Mouse (Mus musculus) liver, embryonic 15.5 days (tissue): ENCODE data around the gene Rspo1. TPM values are rescaled to one million over a fixed set of nuclear protein-coding genes. Genes with fewer than 3 reads are reported as not detected.
"Not testable (repeated sequence)": the region's sequence is repeated elsewhere in the genome, so short reads cannot be mapped to it uniquely, and the experiment has no call there.

Source experiments
- ATAC-seq: fragments of 200-750 bp; cut with Nextera tagmentation; 2 replicates; pipeline ENCODE4 v1.8.0; 2017; ENCODE audit warnings: moderate number of reproducible peaks, mild to moderate bottlenecking, moderate library complexity; ENCODE audit not compliant: insufficient read depth
- H3K27ac ChIP-seq: fragments of 300-500 bp; sonication (generic); replicated peaks from 2 replicates; pipeline ENCODE4 v1.5.1; 2015; ENCODE audit warnings: mild to moderate bottlenecking, inconsistent platforms
- H3K27me3 ChIP-seq: fragments of 300-500 bp; sonication (generic); 2 replicates; pipeline ENCODE4 v1.6.1; 2015; ENCODE audit warnings: mild to moderate bottlenecking, inconsistent platforms
- H3K36me3 ChIP-seq: fragments of 300-500 bp; sonication (generic); replicated peaks from 2 replicates; pipeline ENCODE4 v1.6.1; 2015; ENCODE audit warnings: moderate library complexity, mild to moderate bottlenecking, inconsistent platforms
- H3K4me1 ChIP-seq: fragments of 300-500 bp; sonication (generic); replicated peaks from 2 replicates; pipeline ENCODE4 v1.6.1; 2015; ENCODE audit warnings: inconsistent platforms
- H3K4me2 ChIP-seq: fragments of 300-500 bp; sonication (generic); 2 replicates; pipeline ENCODE4 v1.6.1; 2015; ENCODE audit warnings: moderate library complexity, mild to moderate bottlenecking, inconsistent platforms
- H3K4me3 ChIP-seq: fragments of 300-500 bp; sonication (generic); replicated peaks from 2 replicates; pipeline ENCODE4 v1.5.1; 2015; ENCODE audit warnings: mild to moderate bottlenecking, inconsistent platforms
- H3K9ac ChIP-seq: fragments of 300-500 bp; sonication (generic); 2 replicates; pipeline ENCODE4 v1.6.1; 2015; ENCODE audit warnings: moderate library complexity, mild to moderate bottlenecking, inconsistent platforms
- H3K9me3 ChIP-seq: fragments of 300-500 bp; sonication (generic); replicated peaks from 2 replicates; pipeline ENCODE4 v1.6.1; 2016; ENCODE audit warnings: inconsistent platforms
- WGBS: fragments of 180-500 bp; shearing (Covaris S2); methylation state at CpG from one replicate; pipeline ENCODE4 v1.1.7; 2015; ENCODE audit warnings: mixed read lengths; ENCODE audit not compliant: insufficient replicate concordance; 5-methylcytosine and 5-hydroxymethylcytosine counted together
- polyA plus RNA-seq: library from polyadenylated mRNA; unstranded; fragments of >200 nt; fragmentation: Nextera tagmentation; extraction: Ambion mirVana; gene quantifications from 2 replicates; pipeline ENCODE4 v1.2.1, GENCODE M21; 2015

Gene Rspo1
- 0.44 and 0.67 TPM in 2 replicates for polyA plus RNA-seq

DNA sequence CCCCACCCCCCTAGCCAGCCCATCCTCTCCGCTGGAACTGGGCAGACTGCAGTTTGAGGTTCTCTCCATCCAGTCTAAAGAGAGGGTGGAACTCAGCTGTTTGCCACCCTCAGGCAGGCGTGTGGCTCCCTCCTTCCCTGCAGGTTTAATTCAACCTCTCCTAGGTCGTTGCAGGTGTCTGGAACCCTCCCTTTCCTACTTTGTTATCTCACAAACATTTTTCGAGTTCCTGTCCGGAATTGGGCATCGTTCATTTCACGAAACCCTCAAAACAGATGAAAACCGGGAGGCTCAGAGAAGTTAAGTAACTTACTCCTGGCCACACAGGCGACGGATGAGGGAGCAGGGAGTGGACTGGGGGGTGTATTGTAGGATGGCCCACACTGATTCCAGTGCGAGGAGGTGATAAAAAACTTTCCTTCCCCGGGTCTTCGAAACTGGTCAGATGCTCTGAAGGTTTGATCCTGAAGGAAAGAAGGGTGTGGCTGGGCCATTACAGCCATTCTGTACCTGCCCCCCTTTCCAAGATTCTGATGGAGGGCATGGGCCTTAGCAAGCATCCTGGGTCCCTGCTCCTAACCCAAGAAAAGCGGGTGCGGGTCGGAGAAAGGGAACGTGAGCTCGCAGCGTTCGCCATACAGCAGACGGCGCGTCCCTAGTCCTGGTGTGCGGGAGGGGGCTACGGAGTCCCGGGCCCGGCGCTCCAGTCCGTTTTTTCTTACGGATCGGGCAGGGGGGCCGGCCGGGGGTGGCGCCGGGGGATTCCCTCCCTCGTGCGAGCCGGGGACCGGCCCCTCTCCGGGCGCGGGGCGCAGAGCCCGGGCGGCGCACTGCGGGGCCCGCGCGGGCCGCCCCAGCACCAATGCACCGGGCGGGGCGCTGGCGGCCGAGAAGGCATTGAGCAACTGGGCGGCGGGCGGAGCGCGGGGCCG lies at the start of gene Rspo1:
Rspo1 (plus strand) TSS at position 760 of the 932 bp plus-strand sequence.
- Histone ChIP-seq H3K27me3 (peaks cover 97% of the 10 kb centered on the region), H3K9ac (no peak within 1 kb of the TSS), H3K4me2 (peak within 1 kb of the TSS; percentile 56), H3K36me3 (no peaks in the 10 kb centered on the region), H3K9me3 (no peaks in the 10 kb centered on the region), H3K27ac (no peak within 1 kb of the TSS), H3K4me1 (peaks cover 10% of the 10 kb centered on the region; the same call in 1 of the 2 replicates), H3K4me3 (peak within 1 kb of the TSS; percentile 39)
- no peak for ATAC-seq
- 2% methylated on average over 45 of the region's 62 CpGs for WGBS

DNA sequence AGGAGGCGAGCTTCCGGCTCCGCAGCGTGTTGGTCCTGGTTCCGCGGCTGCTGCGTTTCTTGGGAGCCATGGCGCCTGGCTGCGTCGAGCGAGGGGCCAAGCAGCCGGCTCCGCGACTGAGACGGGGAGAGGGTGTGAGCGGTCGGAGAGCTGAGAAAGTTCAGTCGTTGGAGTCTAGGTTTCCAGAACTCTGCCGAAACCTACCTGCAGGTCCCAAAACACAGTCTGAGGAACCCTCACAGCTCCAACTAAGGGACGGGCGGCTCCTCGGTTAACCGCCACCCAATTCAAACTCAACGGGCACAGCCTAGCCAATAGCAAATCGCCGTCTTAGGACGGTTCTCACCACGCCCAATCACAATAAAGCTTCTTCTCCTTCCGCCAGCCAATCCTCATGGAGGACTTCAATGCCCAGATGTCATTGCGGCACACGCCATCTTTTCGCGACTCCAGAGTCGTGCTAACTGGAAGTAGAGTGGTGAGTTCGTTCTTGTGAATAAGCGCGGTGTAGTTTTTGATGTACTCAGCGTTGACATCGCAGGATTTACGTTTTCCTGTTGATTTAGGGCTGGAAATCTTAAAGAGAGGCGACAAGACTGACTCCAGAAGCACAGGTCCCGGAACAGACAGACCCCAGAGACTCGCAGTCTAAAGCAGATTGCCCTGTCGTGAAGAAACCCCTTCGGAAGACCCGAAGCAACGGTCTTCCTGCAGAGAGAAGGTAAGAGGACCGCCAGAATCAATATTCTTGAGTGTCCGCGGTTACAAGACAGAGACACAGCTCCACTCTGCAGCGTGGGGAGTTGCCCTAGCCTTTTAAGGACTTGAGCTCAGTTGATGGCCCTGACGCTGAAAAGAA lies 49.4 kb upstream of the Rspo1 start, which contains the start of gene 9930104L06Rik:
9930104L06Rik (plus strand) TSS at position 436 of the 859 bp plus-strand sequence.
- Histone ChIP-seq H3K4me2 (peak within 1 kb of the TSS; percentile 80), H3K36me3 (peaks cover 33% of the 10 kb centered on the region), H3K4me1 (peaks cover 25% of the 10 kb centered on the region), H3K4me3 (peak within 1 kb of the TSS; percentile 91), H3K27me3 (no peaks in the 10 kb centered on the region), H3K9me3 (no peaks in the 10 kb centered on the region), H3K27ac (peak within 1 kb of the TSS; percentile 84), H3K9ac (peak within 1 kb of the TSS; percentile 92)
- under 1% methylated on average over 52 of the region's 52 CpGs for WGBS
- ATAC-seq: peak; percentile 99

DNA sequence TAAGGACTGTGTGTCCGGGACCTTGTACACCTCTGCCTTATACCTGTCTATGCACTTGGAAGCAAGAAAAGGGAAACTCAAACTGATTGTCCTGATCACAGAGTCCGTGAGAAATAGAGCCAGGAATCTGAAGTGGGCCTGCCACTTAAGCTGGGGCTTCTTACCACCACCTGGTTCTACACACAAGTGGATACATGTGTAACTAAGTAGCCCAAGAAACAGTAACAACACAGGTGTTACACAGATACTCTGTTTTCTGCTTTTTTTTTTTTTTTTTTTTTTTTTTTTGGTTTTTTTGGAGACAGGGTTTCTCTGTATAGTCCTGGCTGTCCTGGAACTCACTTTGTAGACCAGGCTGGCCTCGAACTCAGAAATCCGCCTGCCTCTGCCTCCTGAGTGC lies 47.0 kb upstream of the Rspo1 start, which contains the start of gene Cdca8:
Cdca8 (minus strand) TSS at position 101 of the 400 bp plus-strand sequence.
- H3K36me3 ChIP-seq: peaks cover 38% of the 10 kb centered on the region
- WGBS: 77% methylated on average over 4 of the region's 4 CpGs
- H3K4me1 ChIP-seq: peaks cover 25% of the 10 kb centered on the region
- ATAC-seq, H3K27me3 ChIP-seq, H3K27ac ChIP-seq, H3K4me2 ChIP-seq, H3K9ac ChIP-seq, H3K9me3 ChIP-seq: not testable (repeated sequence)
- H3K4me3 ChIP-seq: peak within 1 kb of the TSS; percentile 91

DNA sequence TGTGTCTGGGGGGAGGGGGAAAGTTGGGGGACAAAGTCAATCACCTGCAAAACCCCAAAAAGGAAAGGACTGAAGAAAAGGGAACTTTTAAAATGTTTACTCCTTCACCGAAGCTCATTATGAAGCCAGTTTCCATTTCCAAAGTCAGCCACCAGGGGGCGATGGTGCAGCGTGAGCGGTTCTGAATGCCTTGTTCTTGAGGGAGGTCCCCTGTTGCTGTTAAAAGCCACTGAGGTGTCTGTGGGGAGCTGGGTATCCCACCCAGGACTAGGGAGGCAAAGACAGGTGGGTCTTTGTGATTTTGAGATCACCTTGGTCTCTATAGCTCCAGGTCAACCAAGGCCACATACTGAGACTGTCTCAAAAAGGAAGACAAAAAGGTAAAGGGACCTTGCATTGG lies 43.2 kb upstream of the Rspo1 start:
- 3% methylated on average over 4 of the region's 4 CpGs for WGBS
- ATAC-seq: no peak
- Histone ChIP-seq H3K27me3 (no peaks in the 10 kb centered on the region), H3K4me1 (peaks cover 6% of the 10 kb centered on the region), H3K4me2 (no peak overlapping the region), H3K9ac (no peak overlapping the region), H3K9me3 (no peaks in the 10 kb centered on the region), H3K4me3 (no peak overlapping the region), H3K27ac (no peak overlapping the region), H3K36me3 (peaks cover 30% of the 10 kb centered on the region)

DNA sequence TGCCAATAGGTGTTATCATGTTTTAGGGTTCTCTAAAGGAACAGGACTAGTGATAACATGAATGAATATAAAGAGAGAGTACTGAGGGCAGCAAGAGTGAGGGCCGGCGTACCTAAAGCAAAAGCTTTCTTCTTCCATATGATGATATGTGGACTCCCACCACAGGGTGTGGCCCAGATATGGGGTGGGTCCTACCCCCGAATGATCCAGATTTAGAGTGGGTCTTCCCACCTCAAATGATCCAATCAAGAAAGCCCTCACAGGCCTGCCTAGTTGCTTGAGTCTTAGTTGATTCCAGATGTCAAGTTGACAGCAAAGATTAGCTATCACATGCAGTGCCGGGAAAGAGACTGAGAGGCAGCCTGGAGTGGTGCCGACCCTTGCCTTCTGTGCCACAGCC lies 42.4 kb upstream of the Rspo1 start:
- Histone ChIP-seq H3K4me2 (no peak overlapping the region), H3K4me3 (no peak overlapping the region), H3K36me3 (peaks cover 25% of the 10 kb centered on the region), H3K27ac (no peak overlapping the region), H3K27me3 (no peaks in the 10 kb centered on the region), H3K9me3 (no peaks in the 10 kb centered on the region), H3K4me1 (no peaks in the 10 kb centered on the region), H3K9ac (no peak overlapping the region)
- ATAC-seq: no peak
- WGBS: 68% methylated on average over 5 of the region's 5 CpGs

DNA sequence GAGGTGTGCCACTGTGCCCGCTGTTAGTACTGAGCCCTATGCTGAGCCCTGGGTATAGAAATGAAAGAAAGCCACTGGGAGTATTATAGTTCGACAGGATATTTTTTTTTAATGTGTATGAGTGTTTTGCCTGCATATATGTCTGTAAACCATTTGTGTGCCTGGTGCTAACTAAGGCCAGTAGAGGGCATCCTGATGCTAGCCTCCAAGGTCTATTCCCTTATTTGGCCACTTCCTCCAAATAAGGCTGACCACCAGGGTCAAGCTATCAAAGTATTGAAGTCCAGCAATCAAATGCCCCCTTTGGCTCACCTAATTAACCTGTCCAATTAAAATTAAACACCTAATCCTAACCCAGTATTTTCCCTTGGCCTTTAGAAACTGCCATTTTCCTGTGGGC lies 41.3 kb upstream of the Rspo1 start:
- no peak for ATAC-seq
- WGBS: 57% methylated on average over 2 of the region's 2 CpGs
- Histone ChIP-seq H3K4me1 (no peaks in the 10 kb centered on the region), H3K9ac (no peak overlapping the region), H3K27ac (no peak overlapping the region), H3K36me3 (peaks cover 16% of the 10 kb centered on the region), H3K4me3 (no peak overlapping the region), H3K9me3 (no peaks in the 10 kb centered on the region), H3K27me3 (no peaks in the 10 kb centered on the region), H3K4me2 (no peak overlapping the region)

DNA sequence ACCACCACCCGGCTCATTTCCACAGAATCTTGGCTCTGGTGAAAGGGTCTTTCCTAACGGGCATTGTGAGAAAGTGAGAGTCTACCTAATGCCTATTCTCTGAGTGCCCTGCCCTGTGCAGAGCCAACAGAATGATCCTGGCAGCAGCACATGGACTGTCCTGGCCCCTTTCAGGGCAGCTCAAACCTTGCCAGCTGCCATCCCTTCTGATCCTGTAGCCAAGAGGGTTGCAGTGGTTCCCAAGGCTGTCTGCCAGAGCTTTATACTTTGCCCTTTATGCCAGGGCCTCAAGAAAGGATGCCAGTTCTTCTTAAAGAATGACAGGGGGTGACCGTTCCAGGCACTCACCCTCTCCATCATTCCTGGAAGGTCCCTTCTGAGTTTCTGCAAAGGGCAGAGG lies 36.7 kb upstream of the Rspo1 start:
- Histone ChIP-seq H3K36me3 (no peaks in the 10 kb centered on the region), H3K9me3 (no peaks in the 10 kb centered on the region), H3K4me2 (no peak overlapping the region), H3K9ac (no peak overlapping the region), H3K27ac (no peak overlapping the region), H3K4me3 (no peak overlapping the region), H3K4me1 (no peaks in the 10 kb centered on the region), H3K27me3 (no peaks in the 10 kb centered on the region)
- 58% methylated on average over 3 of the region's 3 CpGs for WGBS
- no peak for ATAC-seq

DNA sequence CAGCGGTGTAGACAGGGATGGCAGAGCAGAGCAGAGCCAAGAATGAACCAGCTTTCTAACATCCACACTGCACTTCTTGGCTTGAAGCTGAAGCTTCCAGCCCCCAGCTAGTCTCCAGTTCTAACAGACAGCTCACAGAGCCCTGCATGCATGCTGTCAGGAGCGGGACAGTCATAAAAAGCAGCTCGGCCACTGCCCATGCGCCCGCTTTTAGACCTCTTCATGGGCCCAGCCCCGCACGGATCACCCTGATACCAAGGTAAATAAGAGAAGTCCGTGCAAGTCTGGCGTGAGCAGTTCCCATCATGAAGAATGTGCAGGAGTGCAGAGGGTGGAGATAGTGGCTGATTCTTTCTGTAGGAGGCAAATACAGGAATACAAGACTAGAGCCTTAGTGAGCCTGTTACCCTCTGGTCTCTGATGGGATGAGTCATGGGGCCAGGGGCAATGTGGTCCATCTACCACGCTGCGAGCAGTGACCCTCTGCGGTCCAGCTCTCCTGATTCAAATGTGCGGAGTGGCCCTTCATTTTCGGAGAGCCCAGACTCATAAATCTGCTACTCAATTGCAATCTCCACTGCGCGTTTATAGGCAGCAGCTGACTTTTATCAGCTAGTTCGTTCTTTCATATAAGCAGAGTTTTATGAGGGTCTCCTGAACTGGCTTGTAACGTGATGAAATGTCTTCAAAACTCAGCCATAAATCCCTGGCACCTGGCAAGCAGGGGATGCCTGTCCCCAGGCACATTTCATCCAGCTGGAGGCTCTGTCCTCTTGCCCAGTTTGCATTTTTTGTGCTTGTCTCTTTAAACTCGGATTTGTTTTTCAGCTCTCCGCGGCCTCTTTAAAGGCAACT lies 35.8 kb upstream of the Rspo1 start:
- WGBS: 71% methylated on average over 21 of the region's 21 CpGs
- Histone ChIP-seq H3K9ac (no peak overlapping the region), H3K9me3 (no peaks in the 10 kb centered on the region), H3K4me1 (no peaks in the 10 kb centered on the region), H3K4me2 (no peak overlapping the region), H3K27me3 (no peaks in the 10 kb centered on the region), H3K36me3 (no peaks in the 10 kb centered on the region), H3K27ac (no peak overlapping the region), H3K4me3 (no peak overlapping the region)
- ATAC-seq: no peak

DNA sequence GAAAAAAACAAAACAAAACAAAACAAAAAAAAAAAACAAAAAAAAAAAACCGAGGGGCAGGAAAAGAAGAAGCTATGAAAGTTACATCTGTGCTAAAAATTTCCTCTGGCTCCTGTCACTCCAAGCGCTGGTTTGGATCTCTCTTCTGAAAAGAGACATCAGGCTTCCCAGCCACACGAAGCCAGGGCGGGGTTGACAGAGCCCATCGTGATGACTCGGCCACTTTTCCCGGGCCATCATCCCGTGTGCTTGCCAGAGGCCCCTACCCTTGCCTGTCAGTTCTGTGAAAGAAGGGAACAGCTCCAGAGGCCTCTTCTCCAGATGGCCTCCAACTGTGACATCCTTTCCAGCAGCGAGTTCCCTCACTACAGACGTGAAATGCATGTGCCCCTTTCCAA lies 35.2 kb upstream of the Rspo1 start:
- Histone ChIP-seq H3K4me2 (no peak overlapping the region), H3K4me1 (no peaks in the 10 kb centered on the region), H3K36me3 (no peaks in the 10 kb centered on the region), H3K27ac (no peak overlapping the region), H3K9ac (no peak overlapping the region), H3K9me3 (no peaks in the 10 kb centered on the region), H3K27me3 (no peaks in the 10 kb centered on the region), H3K4me3 (no peak overlapping the region)
- no peak for ATAC-seq
- 33% methylated on average over 10 of the region's 10 CpGs for WGBS

DNA sequence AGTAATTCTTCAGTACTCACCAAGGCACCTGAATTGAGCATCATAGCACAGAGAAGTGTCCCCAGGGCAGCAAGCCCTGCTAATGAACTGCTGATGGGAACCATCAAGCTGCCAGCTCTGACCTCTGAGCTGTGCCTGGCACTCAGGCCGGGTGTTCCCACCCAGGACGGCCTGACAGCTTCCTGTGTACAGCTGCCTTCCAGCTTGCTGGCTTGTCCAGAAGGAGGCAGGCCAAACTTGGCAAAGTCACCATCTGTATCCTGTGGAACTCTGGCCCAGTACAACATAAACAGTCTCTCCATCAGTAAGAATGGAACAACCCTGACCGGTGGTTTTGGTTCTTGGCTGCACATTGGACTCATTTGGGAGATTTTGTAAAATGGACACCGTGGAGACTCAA lies 32.7 kb upstream of the Rspo1 start:
- Histone ChIP-seq H3K4me3 (no peak overlapping the region), H3K4me2 (no peak overlapping the region), H3K27ac (no peak overlapping the region), H3K36me3 (no peaks in the 10 kb centered on the region), H3K4me1 (no peaks in the 10 kb centered on the region), H3K9ac (no peak overlapping the region), H3K27me3 (no peaks in the 10 kb centered on the region), H3K9me3 (no peaks in the 10 kb centered on the region)
- no peak for ATAC-seq
- WGBS: 40% methylated on average over 4 of the region's 4 CpGs
